Mouse (Mus musculus) megakaryocyte, embryonic 14.5 days (primary cell): ENCODE data around the gene Zfp692.

Experiments used
- FLI1 ChIP-seq: IDR thresholded peaks from 2 replicates; pipeline ENCODE4 v1.6.1; 2012; ENCODE audit warnings: low read length, inconsistent platforms, mixed read lengths
- GATA1 ChIP-seq: IDR thresholded peaks from 3 replicates; pipeline ENCODE4 v1.6.1; 2012; ENCODE audit warnings: mixed read lengths, low read length, inconsistent platforms, borderline replicate concordance

DNA sequence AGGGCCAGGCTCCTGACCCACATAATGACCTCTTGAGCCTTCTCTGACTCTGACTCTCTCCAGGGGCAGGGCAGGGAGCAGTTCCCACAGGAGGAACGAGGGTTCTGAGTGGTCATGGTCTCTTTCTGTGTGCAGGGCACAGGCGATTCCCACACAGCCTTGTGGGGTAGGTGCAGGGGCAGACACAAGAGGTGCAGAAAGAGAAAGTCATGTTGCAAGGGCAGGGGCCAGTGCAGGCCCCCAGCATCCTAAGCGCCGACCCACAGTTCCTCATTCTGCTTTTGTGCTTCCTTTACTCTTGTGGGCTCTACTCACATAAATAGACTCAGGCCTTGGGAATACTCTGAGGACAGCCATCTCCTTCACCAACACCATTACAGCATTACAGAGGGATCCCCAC lies 31.1 kb upstream of the Zfp692 start:
- TF ChIP-seq GATA1 (no peak), FLI1 (no peak)
